Mouse (Mus musculus) G1E (cell line): ENCODE data around the gene Parn.

Experiments used
- CTCF ChIP-seq: IDR thresholded peaks from 2 replicates; pipeline ENCODE4 v1.5.1; 2012; ENCODE audit warnings: low read depth, low read length, inconsistent platforms, mixed read lengths
- GATA1 ChIP-seq: IDR thresholded peaks from 2 replicates; pipeline ENCODE4 v1.6.1; 2012; ENCODE audit warnings: borderline replicate concordance, low read length, inconsistent platforms, mixed read lengths
- POLR2AphosphoS5 ChIP-seq: IDR thresholded peaks from 2 replicates; pipeline ENCODE4 v1.6.1; 2012; ENCODE audit warnings: low read depth, low read length, inconsistent platforms; ENCODE audit not compliant: insufficient replicate concordance
- TAL1 ChIP-seq: conservative IDR thresholded peaks from 2 replicates; pipeline ENCODE4 v1.6.1; 2012; ENCODE audit warnings: low read depth, low read length, inconsistent platforms, mixed read lengths

- TF ChIP-seq CTCF (no peak), POLR2AphosphoS5 (no peak), GATA1 (no peak), TAL1 (no peak)
These were observed 55.4 kb downstream of the Parn start for GRCm38 (mm10) chr16:13612571-13612970.
